Mouse (Mus musculus): ENCODE measurements at regions not wholly inside any gene's neighbourhood (a gene's known extent, or its start where the extent isn't known, plus 50 kb on each side); places are given as distances from the start of the nearest gene placed in this dataset.

DNA sequence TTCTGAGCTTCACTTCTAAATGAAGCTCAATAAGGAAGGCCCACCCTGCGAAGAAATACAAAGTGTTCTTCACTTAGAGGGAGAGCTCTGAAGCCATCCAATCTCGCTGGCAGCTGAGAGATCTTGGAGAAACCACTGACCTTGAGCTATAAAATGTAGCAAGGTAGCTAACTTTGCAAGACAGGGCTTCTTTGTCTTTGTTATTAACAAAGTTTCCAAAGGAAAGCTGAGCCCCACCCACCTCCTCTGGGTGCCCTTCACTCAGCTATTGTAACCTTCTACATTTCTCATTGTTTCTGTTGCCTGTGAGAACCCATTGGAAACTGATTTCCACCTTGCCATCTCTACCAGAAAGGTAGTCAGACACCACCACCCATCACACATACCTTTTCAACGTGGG, 57.2 kb upstream of the Usp9x start:
- DNase-seq (ENCODE audit: low spot score) = no peak

DNA sequence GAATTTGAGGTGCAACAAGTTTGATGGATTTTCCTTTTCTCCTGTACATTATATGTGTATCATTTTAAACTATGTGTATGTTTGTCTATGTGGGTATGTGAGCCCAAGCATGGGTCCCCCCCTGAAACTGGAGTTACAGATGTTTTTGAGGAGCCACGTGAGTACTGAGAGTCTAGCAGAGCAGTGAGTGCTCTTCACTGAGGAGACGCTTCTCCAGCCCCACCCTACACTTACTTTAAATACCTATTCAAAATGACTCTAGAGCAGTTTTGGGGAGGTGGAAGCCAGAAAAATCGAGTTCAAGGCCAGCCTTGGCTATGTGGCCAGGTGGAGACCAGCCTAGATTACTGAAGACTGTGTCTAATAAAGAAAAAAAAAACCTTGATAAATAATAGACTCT, 58.2 kb upstream of the Usp9x start:
- no peak for DNase-seq (ENCODE audit: low spot score)

DNA sequence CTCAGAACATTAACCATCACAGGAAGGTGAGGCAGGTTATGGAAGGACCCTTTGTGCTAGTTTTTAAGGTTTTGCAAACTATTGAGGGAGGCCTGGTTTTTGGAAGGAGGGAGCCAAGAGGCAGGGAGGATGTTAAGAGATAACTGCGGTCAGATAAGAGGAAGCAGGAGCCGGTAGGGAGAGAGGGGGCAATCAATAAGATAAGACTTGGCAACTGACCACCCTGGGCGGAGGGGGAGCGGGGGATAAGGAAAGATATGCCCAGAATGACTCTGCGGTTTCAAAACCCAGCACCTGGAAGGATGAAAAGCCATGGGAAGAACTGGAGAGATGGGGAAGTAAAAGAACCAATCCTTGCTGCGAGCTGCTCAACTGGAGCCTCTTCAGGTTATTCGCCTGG, 80.5 kb upstream of the Usp9x start:
- no peak for DNase-seq (ENCODE audit: low spot score)

- DNase-seq (ENCODE audit: low spot score) = no peak
These were observed 93.6 kb upstream of the Usp9x start for GRCm38 (mm10) chrX:12977676-12978075.

DNA sequence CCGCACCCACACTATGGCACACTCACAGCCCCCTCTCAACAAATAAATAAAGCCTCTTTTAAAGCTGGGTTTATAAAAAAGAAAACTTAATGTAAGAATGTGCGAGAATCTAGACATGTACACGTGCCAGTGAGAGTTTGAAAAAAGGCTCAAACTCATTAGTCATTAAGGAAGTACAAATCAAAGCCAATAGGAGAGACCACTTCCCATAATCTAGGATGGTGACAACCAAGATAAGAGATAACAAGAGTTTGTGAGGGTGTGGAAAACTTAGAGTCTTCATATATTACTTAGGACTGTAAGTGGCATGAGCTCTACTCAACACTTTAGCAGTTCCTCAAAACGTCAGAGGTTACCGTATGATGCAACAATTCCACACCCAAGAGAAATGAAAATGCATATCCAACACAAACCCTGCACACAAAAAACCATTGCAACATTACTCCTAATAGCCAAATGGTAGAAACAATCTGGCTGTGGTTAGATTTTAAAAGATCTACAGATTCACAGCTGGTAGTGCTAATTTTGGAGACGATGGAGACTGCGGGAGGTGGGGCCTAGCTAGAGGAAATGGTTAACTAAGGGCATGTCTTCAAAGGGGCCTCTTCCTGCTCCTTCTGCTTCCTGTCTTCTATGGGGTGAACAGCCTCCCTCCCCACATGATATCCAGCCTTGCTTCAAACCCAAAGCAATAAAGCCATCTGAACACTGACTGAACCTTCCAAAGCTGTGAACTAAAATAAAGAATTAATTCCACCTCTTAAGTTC, 102.1 kb upstream of the Usp9x start:
- DNase-seq (ENCODE audit: low spot score) = no peak

- peak; percentile 40 for DNase-seq (ENCODE audit: low spot score)
These were observed 111.6 kb upstream of the Usp9x start for GRCm38 (mm10) chrX:12959467-12960314.

DNA sequence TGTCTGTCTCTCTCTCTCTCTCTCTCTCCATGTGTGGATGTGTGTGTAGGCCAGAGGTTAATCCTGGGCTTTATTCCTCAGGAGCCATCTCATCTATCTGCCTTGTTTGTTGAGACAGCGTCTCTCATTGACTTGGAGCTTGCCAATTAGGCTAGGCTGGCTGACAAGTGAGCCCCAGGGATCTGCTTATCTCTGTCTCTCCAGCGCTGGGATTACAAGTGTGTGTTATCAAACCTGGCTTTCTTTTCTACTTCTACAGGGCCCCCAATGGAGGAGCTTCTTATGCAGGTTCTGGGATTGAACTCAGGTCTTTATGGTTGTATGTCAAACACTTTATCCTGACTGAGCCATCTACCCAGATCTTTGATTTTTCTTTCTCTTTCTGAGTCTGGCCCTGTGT, 112.4 kb upstream of the Usp9x start:
- no peak for DNase-seq (ENCODE audit: low spot score)

DNA sequence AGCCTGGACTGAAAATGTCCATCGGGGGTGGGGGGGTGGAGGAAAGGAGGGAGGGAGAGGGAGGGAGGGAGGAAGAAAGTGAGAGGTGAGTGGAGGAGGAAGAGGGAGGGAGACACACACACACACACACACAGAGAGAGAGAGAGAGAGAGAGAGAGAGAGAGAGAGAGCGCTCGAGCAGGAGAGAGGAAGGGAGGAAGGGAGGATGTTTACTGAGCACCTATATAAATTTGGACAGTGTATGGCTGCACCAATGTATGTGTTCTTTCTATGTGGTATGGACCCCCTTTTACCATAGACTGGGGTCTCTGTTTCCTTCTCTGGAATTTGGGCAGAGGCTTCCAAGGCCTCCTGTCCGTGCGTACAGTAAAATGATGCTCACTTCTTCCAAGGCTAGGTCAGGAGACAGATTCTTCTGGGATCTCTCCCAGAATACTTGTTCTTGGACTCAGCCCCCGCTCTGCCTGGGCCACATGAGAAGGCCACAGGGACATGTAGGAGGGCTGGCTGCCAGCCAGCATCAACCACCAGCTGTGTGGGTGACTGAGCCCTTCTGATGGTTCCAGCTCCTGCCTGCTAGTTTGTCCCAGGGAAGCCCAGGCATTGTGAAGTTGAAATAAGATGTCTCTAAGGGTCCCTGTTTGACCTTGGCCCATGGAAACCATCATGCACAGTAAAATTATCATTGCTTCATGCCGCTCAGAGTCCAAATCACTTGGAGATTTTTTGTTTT, 120.2 kb upstream of the Usp9x start:
- peak; percentile 33 for DNase-seq (ENCODE audit: low spot score)

GRCm38 (mm10) chrX:12942451-12942850, 128.8 kb upstream of the Usp9x start:
- no peak for DNase-seq (ENCODE audit: low spot score)

- DNase-seq (ENCODE audit: low spot score) = peak; percentile 57
These were observed 134.7 kb upstream of the Usp9x start for GRCm38 (mm10) chrX:12936406-12937172.

- DNase-seq (ENCODE audit: low spot score) = no peak
These were observed 137.9 kb upstream of the Usp9x start for GRCm38 (mm10) chrX:12933294-12933807.

DNA sequence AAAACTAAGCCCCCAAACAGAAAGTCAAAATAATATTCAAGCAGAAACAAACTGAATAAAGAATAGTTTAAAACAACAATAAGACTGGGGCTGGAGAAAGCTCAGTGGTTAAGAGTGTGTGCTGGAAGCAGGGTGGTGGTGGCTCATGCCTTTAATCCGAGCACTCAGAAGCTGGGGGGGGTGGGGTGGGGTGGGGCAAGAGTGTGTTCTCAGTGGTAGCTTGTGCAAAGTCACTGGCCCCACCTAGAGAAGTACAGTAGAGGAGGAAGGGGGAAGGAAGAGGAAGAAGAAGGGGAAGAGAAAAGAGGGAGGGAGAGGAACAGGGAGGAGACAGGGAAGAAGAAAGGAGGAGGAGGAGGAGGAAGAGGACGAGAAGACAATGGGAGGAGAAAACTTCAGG, 141.1 kb upstream of the Usp9x start:
- DNase-seq (ENCODE audit: low spot score) = no peak

DNA sequence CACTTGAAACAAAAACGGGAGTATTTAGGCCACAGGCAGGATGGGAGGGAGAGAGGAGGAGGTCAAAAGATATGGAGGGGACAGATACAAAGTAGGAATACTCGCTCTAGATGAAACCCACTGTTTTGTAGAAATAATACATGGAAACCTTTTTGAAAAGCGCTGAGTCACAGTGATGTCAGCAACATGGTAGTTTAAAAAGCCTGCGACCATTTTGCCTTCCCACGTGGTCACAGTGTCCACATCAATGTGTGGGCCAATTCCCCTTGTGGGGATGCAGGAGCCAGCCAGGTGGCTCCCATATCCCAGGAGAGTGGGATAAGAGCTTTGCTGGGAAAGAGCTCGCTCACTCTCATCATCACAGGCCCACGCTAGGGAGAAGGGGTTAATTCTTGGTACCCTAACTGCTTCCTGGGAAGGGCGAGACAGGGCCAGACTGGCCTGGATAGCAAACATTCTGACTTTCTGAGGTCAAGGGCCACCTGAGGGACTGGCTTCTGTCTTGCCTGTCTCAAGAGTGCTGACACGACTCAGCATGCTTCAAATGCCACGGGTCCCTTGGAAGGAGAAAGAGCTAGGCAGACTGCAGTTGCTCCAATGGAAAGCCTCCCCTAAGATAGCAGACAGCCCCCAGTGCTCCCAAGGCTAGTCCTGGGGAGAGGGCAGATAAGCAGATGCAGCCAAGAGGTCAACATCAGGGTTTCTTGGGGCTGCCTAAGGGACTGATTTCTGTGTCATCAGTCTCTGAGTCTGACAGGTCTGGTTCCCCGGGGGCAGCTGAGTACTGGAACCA, 143.3 kb upstream of the Usp9x start:
- DNase-seq (ENCODE audit: low spot score) = no peak

GRCm38 (mm10) chrX:12924705-12925644, 146.3 kb upstream of the Usp9x start:
- no peak for DNase-seq (ENCODE audit: low spot score)

GRCm38 (mm10) chrX:12919576-12919975, 151.7 kb upstream of the Usp9x start:
- DNase-seq (ENCODE audit: low spot score) = no peak

DNA sequence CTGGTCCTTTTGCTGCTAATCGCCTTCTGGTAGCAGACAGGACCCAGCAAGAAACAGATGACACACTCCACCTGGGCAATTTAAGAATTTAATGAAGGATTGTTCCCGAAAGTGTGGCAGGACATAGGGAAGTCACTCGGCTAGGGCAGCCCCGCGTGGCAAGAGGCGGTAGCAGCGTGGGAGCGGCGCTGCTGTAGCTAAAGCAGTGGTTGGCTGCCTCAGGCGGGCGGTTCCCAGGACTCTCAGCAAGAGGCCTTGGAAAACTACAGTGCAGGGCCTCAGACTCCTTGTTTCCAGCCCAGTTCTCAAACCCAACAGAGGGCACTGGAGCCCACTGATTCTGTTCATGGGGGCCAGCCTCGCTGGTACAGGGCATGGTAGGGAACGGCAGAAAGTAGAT, 154.2 kb upstream of the Usp9x start:
- peak; percentile 40 for DNase-seq (ENCODE audit: low spot score)

- DNase-seq (ENCODE audit: low spot score) = peak; percentile 13
These were observed 154.6 kb upstream of the Usp9x start for GRCm38 (mm10) chrX:12916684-12917083.

GRCm38 (mm10) chrX:12900256-12900655, 138.4 kb upstream of the Med14 start:
- no peak for DNase-seq (ENCODE audit: low spot score)

- DNase-seq (ENCODE audit: low spot score) = no peak
These were observed 129.6 kb upstream of the Med14 start for GRCm38 (mm10) chrX:12891468-12891867.

GRCm38 (mm10) chrX:12889482-12889808, 127.6 kb upstream of the Med14 start:
- DNase-seq (ENCODE audit: low spot score) = no peak

All from MN1 (cell line).